Mouse (Mus musculus) CH12.LX (cell line): ENCODE measurements at regions not wholly inside any gene's neighbourhood (a gene's known extent, or its start where the extent isn't known, plus 50 kb on each side); places are given as distances from the start of the nearest gene placed in this dataset.

Source experiments
- CTCF ChIP-seq, 2 experiments: IDR thresholded peaks in 1 of 2; conservative IDR thresholded peaks in 1 of 2; 2 replicates each; pipeline ENCODE4 v1.5.1; 2011 to 2012; ENCODE audit warnings: low read depth in 2 of 2, low read length in 2 of 2, improper control_type of control experiment in 1 of 2, inconsistent platforms in 1 of 2, mild to moderate bottlenecking in 1 of 2, moderate library complexity in 1 of 2
- E2F4 ChIP-seq: IDR thresholded peaks from 2 replicates; pipeline ENCODE4 v1.6.1; 2011; ENCODE audit warnings: low read depth, low read length, improper control_type of control experiment; ENCODE audit not compliant: insufficient replicate concordance
- ELF1 ChIP-seq: IDR thresholded peaks from 2 replicates; pipeline ENCODE4 v1.6.1; 2014; ENCODE audit warnings: low read depth, mild to moderate bottlenecking, inconsistent platforms, low read length, improper control_type of control experiment
- HCFC1 ChIP-seq: IDR thresholded peaks from 2 replicates; pipeline ENCODE4 v1.6.1; 2012; ENCODE audit warnings: low read depth, mild to moderate bottlenecking, inconsistent platforms, low read length, improper control_type of control experiment
- KAT2A ChIP-seq: IDR thresholded peaks from 2 replicates; pipeline ENCODE4 v1.6.1; 2012; ENCODE audit warnings: low read length, improper control_type of control experiment, inconsistent platforms; ENCODE audit not compliant: insufficient replicate concordance
- MAZ ChIP-seq: IDR thresholded peaks from 2 replicates; pipeline ENCODE4 v1.6.1; 2012; ENCODE audit warnings: low read depth, mild to moderate bottlenecking, inconsistent platforms, low read length, improper control_type of control experiment, moderate library complexity
- TCF12 ChIP-seq: IDR thresholded peaks from 2 replicates; pipeline ENCODE4 v1.6.1; 2014; ENCODE audit warnings: low read depth, mild to moderate bottlenecking, inconsistent platforms, low read length, improper control_type of control experiment

GRCm38 (mm10) chr6:25867922-25868321, 58.9 kb upstream of the Pot1a start:
- TF ChIP-seq E2F4 = no peak
- no peak for TF ChIP-seq HCFC1
- TF ChIP-seq CTCF (conservative IDR thresholded peaks at IDR 0.05 in 1 of 2, IDR thresholded peaks at IDR 0.05 in 1 of 2; ENCODE audit: low read depth in 2 of 2, low read length in 2 of 2) = no peak
- TF ChIP-seq TCF12 = no peak
- TF ChIP-seq ELF1 = no peak
- TF ChIP-seq MAZ = no peak
- no peak for TF ChIP-seq KAT2A
